Mouse (Mus musculus) ES-Bruce4 (cell line): ENCODE measurements around the gene Asb1.

Experiments
- CTCF ChIP-seq: IDR thresholded peaks from one replicate; pipeline ENCODE4 v1.8.1; 2011; ENCODE audit warnings: low read depth, low read length
- EP300 ChIP-seq: IDR thresholded peaks from 2 replicates; pipeline ENCODE4 v1.6.1; 2011; ENCODE audit warnings: low read depth, low read length; ENCODE audit not compliant: insufficient read depth

GRCm38 (mm10) chr1:91595521-91596020, 55.2 kb downstream of the Asb1 start:
- TF ChIP-seq CTCF (no peak), EP300 (no peak)
